Comparison of ENCODE assay signal across 10 mouse cellular contexts in the genomic region with DNA sequence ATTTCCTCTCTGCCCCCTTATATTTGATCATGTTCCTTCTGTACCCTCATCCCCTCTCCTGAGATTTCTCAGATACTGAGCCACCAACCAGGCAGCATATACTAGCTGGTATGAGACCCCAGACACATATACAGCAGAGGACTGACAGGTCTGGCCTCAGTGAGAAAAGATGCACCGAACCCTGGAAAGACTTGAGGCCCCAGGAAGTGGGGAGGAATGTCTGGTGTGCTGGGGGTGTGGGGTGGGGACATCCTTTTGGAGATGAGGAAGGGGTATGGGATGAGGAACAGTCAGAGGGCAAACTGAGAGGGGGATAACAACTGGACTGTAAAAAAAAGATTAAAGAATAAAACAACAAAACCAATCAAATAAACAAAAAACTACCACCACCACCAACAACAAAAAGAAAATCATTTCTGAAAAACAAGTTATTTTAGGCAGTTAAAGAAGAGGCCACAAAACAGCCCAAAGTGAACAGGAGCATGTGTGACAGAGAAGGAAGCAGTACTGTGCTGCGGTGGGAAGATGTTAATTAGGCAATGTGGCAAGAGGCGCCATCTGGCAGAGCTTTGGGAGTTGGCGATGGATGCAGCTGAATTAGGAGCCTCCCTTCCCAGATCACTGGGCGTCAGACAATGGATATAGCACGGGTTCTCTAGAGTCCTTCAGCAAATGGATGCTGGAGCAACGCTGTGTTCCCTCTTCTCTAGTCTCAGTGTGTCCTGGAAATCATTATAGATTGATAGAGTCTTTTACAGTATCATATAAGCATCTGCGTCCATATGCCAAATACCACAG. TPM values are rescaled to one million over a fixed set of nuclear protein-coding genes. Genes with fewer than 3 reads are reported as not detected.
DNase-seq lines count a peak whose midpoint lies in the region; ATAC-seq lines count a peak whose summit lies in the region.
"Had no signal": no experiment of that assay in that cellular context is flagged by ENCODE, and none has a peak within 500 bp of the region (broad histone marks: within the 10 kb centered on the region; RNA-seq: fewer than 3 reads in every experiment).

No protein-coding gene starts in this region.

- H3K4me1 ChIP-seq in forebrain, embryonic 16.5 days (replicated peaks; ENCODE audit: control insufficient read depth, insufficient read depth, low read length) = peaks cover 5% of the 10 kb centered on the region; the same call in 1 of the 2 replicates
- H3K4me1 ChIP-seq in midbrain, embryonic 16.5 days (ENCODE audit: control insufficient read depth, insufficient read depth, low read length) = no peaks in the 10 kb centered on the region
- 0 out of 2 replicates have a peak, but pooled peaks cover 2% of the 10 kb centered on the region for H3K4me1 ChIP-seq in liver, embryonic 12.5 days
- no peaks in the 10 kb centered on the region for H3K4me1 ChIP-seq in liver, embryonic 11.5 days (replicated peaks; ENCODE audit: control insufficient read depth, insufficient read depth, low read length)
- no peaks in the 10 kb centered on the region for H3K4me1 ChIP-seq in heart, embryonic 11.5 days (ENCODE audit: control insufficient read depth, insufficient read depth, low read length)
- H3K4me1 ChIP-seq: liver, embryonic 15.5 days had no signal

- H3K9me3 ChIP-seq in forebrain, embryonic 16.5 days (ENCODE audit: control insufficient read depth, low read length) = no peaks in the 10 kb centered on the region
- H3K9me3 ChIP-seq in midbrain, embryonic 16.5 days (replicated peaks; ENCODE audit: control insufficient read depth, low read length, poor library complexity, severe bottlenecking) = no peaks in the 10 kb centered on the region
- H3K9me3 ChIP-seq in liver, embryonic 12.5 days (replicated peaks) = no peaks in the 10 kb centered on the region
- H3K9me3 ChIP-seq in liver, embryonic 11.5 days (ENCODE audit: control insufficient read depth, low read length) = no peaks in the 10 kb centered on the region
- H3K9me3 ChIP-seq in heart, embryonic 11.5 days (replicated peaks; ENCODE audit: control insufficient read depth, low read length) = no peaks in the 10 kb centered on the region
- H3K9me3 ChIP-seq: liver, embryonic 15.5 days had no signal

- H3K9ac ChIP-seq in forebrain, embryonic 16.5 days (replicated peaks; ENCODE audit: low read depth, low read length) = no peak overlapping the region
- H3K9ac ChIP-seq in midbrain, embryonic 16.5 days (ENCODE audit: low read depth, low read length) = no peak overlapping the region
- no peak overlapping the region for H3K9ac ChIP-seq in liver, embryonic 12.5 days
- no peak overlapping the region for H3K9ac ChIP-seq in liver, embryonic 11.5 days (ENCODE audit: low read depth, low read length)
- no peak overlapping the region for H3K9ac ChIP-seq in heart, embryonic 11.5 days (ENCODE audit: low read depth, low read length)
- H3K9ac ChIP-seq: liver, embryonic 15.5 days had no signal

- DNase-seq in brain, embryonic 18.5 days (ENCODE audit: low read depth, low spot score) = peak; percentile 50
- DNase-seq in layer of hippocampus, adult 9-11 months = peak; percentile 92
- no peak for DNase-seq in liver, embryonic 11.5 days (ENCODE audit: low spot score)
- DNase-seq in thymus, postnatal 10 days (ENCODE audit: low spot score in 2 of 2) = no peak
- DNase-seq: cerebellum, postnatal 36 days had no signal

- H3K27ac ChIP-seq in forebrain, embryonic 16.5 days (ENCODE audit: low read length) = peak overlapping the region; percentile 73; the same call in 1 of the 2 replicates
- no peak overlapping the region for H3K27ac ChIP-seq in midbrain, embryonic 16.5 days (ENCODE audit: low read length)
- H3K27ac ChIP-seq in liver, embryonic 12.5 days = no peak overlapping the region
- no peak overlapping the region for H3K27ac ChIP-seq in liver, embryonic 11.5 days (ENCODE audit: low read depth, low read length)
- H3K27ac ChIP-seq in heart, embryonic 11.5 days (ENCODE audit: low read depth, low read length) = no peak overlapping the region
- H3K27ac ChIP-seq: liver, embryonic 15.5 days had no signal

- ATAC-seq in forebrain, embryonic 16.5 days = peak; percentile 96
- peak; percentile 86 for ATAC-seq in midbrain, embryonic 16.5 days
- no peak for ATAC-seq in liver, embryonic 12.5 days
- ATAC-seq in liver, embryonic 11.5 days (replicated peaks; ENCODE audit: low FRiP score) = no peak
- ATAC-seq in heart, embryonic 11.5 days (replicated peaks; ENCODE audit: insufficient number of reproducible peaks, low FRiP score, low TSS enrichment) = no peak

- H3K27me3 ChIP-seq in forebrain, embryonic 16.5 days (replicated peaks; ENCODE audit: control insufficient read depth, insufficient read depth, low read length) = no peaks in the 10 kb centered on the region
- H3K27me3 ChIP-seq in midbrain, embryonic 16.5 days (ENCODE audit: control insufficient read depth, insufficient read depth, low read depth, low read length) = no peaks in the 10 kb centered on the region
- H3K27me3 ChIP-seq in liver, embryonic 12.5 days (replicated peaks) = no peaks in the 10 kb centered on the region
- H3K27me3 ChIP-seq in liver, embryonic 11.5 days (replicated peaks; ENCODE audit: control insufficient read depth, insufficient read depth, low read length) = no peaks in the 10 kb centered on the region
- no peaks in the 10 kb centered on the region for H3K27me3 ChIP-seq in heart, embryonic 11.5 days (ENCODE audit: control insufficient read depth, insufficient read depth, low read length)
- H3K27me3 ChIP-seq: liver, embryonic 15.5 days had no signal

- H3K4me3 ChIP-seq in forebrain, embryonic 16.5 days (replicated peaks; ENCODE audit: low read length) = no peak overlapping the region
- no peak overlapping the region for H3K4me3 ChIP-seq in midbrain, embryonic 16.5 days (ENCODE audit: low read depth, low read length)
- no peak overlapping the region for H3K4me3 ChIP-seq in liver, embryonic 12.5 days
- no peak overlapping the region for H3K4me3 ChIP-seq in liver, embryonic 11.5 days (ENCODE audit: low read depth, low read length)
- no peak overlapping the region for H3K4me3 ChIP-seq in heart, embryonic 11.5 days (ENCODE audit: low read depth, low read length)
- H3K4me3 ChIP-seq: liver, embryonic 15.5 days had no signal

- 25% methylated on average over 8 of the region's 8 CpGs for WGBS in forebrain, embryonic 16.5 days
- 28% methylated on average over 8 of the region's 8 CpGs for WGBS in midbrain, embryonic 16.5 days
- 43% methylated on average over 8 of the region's 8 CpGs for WGBS in liver, embryonic 12.5 days (ENCODE audit: insufficient replicate concordance)
- 56% methylated on average over 8 of the region's 8 CpGs for WGBS in liver, embryonic 11.5 days
- WGBS in heart, embryonic 11.5 days (ENCODE audit: insufficient replicate concordance) = 57% methylated on average over 8 of the region's 8 CpGs

- peak overlapping the region; percentile 11; the same call in 1 of the 2 replicates for H3K4me2 ChIP-seq in forebrain, embryonic 16.5 days (ENCODE audit: low read length)
- H3K4me2 ChIP-seq in midbrain, embryonic 16.5 days (ENCODE audit: low read length) = no peak overlapping the region
- H3K4me2 ChIP-seq in liver, embryonic 12.5 days = no peak overlapping the region
- no peak overlapping the region for H3K4me2 ChIP-seq in liver, embryonic 11.5 days
- H3K4me2 ChIP-seq in heart, embryonic 11.5 days = no peak overlapping the region
- H3K4me2 ChIP-seq: liver, embryonic 15.5 days had no signal

- no peaks in the 10 kb centered on the region for H3K36me3 ChIP-seq in forebrain, embryonic 16.5 days (ENCODE audit: control insufficient read depth, insufficient read depth)
- no peaks in the 10 kb centered on the region for H3K36me3 ChIP-seq in midbrain, embryonic 16.5 days (ENCODE audit: control insufficient read depth, insufficient read depth, low read length)
- no peaks in the 10 kb centered on the region for H3K36me3 ChIP-seq in liver, embryonic 12.5 days
- H3K36me3 ChIP-seq in liver, embryonic 11.5 days (ENCODE audit: control insufficient read depth, insufficient read depth, low read length) = no peaks in the 10 kb centered on the region
- no peaks in the 10 kb centered on the region for H3K36me3 ChIP-seq in heart, embryonic 11.5 days (ENCODE audit: control insufficient read depth, insufficient read depth, low read length)
- H3K36me3 ChIP-seq: liver, embryonic 15.5 days had no signal

RNA-seq across cellular contexts. Expression of a gene that starts 9.5 kb away (rescaled TPM):
- 2.2 and 2.4 TPM in 2 replicates for polyA plus RNA-seq in forebrain, embryonic 16.5 days (2015; fragmentation: Nextera tagmentation; extraction: Ambion mirVana)
- polyA plus RNA-seq in midbrain, embryonic 16.5 days (2015; fragmentation: Nextera tagmentation; extraction: Ambion mirVana) = 2.1 and 2.6 TPM in 2 replicates
- 3.9 and 4.5 TPM in 2 replicates for polyA plus RNA-seq in liver, embryonic 12.5 days (2016; fragmentation: Nextera tagmentation; extraction: Ambion mirVana)
- 8.1 and 8.9 TPM in 2 replicates for polyA plus RNA-seq in liver, embryonic 11.5 days (2014; fragmentation: Nextera tagmentation; extraction: Ambion mirVana)
- 6.4 and 7.8 TPM in 2 replicates for polyA plus RNA-seq in heart, embryonic 11.5 days (2014; fragmentation: Nextera tagmentation; extraction: Ambion mirVana)

Comparison
In these comparisons a context has a peak if more than half of its experiments do, and no peak if none do; other contexts are left out.
1. DNase-seq: peak in brain, embryonic 18.5 days (single experiment) and layer of hippocampus, adult 9-11 months (single experiment); none in liver, embryonic 11.5 days (single experiment) and thymus, postnatal 10 days (0 of 2).
2. ATAC-seq: peak in forebrain, embryonic 16.5 days (single experiment) and midbrain, embryonic 16.5 days (single experiment); none in liver, embryonic 12.5 days (single experiment), liver, embryonic 11.5 days (single experiment) and heart, embryonic 11.5 days (single experiment).